Mouse (Mus musculus): ENCODE measurements around the gene Lhx5.

DNA sequence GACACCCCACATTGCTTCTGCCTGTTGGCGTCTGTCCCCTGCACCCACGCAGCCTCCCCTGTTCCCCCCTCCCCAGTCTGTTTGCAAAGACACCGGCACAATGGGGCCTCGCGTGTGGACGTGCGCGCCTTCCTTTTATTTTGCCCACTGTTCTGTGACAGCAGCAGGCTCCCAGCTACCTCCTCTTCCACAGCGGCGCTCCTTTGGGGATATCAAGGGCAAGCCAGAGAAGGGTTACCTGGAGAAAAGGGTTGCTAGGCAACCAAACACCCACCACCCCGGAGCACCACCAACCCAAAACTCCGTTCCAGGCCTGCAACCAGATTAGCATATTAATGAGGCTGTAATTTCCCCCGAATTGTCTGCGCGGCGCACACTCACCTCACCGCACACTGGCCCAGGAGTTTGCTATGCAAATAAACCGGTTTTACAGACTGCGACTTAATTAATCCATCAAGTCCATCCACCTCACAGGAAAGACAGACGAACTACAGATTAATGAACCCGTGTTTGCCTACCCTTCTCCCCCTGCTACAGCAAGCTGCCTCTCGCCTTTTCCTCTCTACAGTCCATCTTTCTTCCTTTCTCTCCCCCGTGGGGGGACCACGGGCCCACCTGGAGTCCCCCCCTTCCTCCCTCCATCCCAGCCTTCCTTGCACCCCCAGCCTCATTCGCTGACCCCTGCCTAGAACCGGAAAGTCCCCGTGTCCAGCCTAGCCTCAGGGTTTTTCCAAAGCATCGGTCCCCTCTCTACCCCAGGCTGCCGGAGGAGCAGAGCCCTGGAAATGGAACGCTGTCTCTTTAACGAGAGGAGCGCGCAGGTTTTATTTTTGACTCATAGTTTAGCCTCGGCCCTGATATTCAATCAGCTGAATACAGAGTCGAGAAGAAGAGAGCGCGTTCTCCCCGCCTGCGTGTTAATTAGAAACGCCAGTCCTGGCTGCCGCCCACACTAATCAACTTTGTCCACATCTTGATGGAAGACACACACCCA is 21.8 kb upstream of the Lhx5 start:
- TF ChIP-seq CTCF (IDR thresholded peaks at IDR 0.05; ENCODE audit: extremely low read depth, insufficient read length, insufficient replicate concordance, low read depth, low read length) (no peak), POLR2A (IDR thresholded peaks at IDR 0.05; ENCODE audit: low read depth, low read length) (no peak)
